Mouse (Mus musculus): ENCODE data around the gene Bmp7.

DNA sequence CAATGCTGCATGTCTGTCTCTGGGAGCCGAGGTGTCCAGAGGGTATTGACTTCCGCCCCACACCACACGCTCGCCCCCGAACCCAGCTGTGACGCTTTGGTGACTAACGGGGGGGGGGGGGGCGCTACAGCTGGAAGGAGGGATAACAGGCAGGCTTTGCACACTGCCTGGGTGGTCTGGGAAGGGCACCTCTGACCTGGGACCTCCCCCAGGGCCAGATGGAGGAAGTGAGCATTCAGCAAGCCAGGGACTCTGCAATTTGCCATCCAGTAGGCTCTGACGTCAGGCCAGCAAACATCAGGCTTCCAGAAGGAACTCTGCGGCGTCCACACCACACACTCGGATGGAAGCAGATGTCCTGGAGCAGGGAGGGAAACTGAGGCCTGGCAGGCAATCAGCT lies 52.0 kb downstream of the Bmp7 start:
- TF ChIP-seq GATA1 (IDR thresholded peaks at IDR 0.05; ENCODE audit: borderline replicate concordance, low read length) (no peak), CTCF (IDR thresholded peaks at IDR 0.05; ENCODE audit: low read depth, low read length) (no peak), POLR2AphosphoS5 (IDR thresholded peaks at IDR 0.05; ENCODE audit: insufficient replicate concordance, low read depth, low read length) (no peak), GATA2 (IDR thresholded peaks at IDR 0.05; ENCODE audit: borderline replicate concordance, low read depth, low read length) (no peak)

Measured in G1E (cell line).